Mouse (Mus musculus): ENCODE measurements around the gene Iffo1. TPM values are rescaled to one million over a fixed set of nuclear protein-coding genes. Genes with fewer than 3 reads are reported as not detected.

The Iffo1 gene
- polyA plus RNA-seq, 1 experiment from 2014 or later: 19.0 TPM

DNA sequence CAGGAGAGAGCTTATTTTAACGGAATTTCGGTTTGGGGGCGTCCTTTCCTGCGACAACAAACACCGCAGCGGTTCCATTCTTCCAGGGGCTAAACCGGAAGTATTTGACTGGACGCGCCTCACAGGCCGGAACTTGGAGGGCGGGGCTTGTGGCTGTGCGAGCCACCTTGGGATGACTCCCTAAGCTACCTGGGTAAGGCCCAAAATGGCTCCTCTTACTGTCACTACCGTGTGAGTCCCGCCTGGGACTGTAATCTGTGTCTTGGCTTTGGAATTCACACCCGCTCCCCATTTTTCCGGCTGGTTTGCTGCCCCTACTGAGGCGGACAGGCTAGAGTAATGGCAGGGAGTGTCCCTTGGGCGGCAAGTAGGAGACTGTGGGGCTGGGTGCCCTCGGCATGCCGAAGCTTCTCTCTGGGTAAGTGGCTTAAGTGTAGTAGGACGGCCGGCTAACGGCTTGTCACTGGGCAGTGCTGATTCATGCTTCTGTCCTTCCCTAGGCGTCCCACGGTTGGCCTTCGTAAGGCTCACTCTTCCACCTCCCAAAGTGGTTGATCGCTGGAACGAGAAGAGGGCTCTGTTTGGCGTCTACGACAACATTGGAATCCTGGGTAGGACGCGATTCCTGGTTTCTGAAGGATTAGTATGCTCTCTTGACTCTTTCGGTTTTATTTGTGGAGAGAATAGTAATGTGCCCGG lies 47.1 kb downstream of the Iffo1 start:
- DNase-seq (ENCODE audit: low spot score): peak; percentile 90

DNA sequence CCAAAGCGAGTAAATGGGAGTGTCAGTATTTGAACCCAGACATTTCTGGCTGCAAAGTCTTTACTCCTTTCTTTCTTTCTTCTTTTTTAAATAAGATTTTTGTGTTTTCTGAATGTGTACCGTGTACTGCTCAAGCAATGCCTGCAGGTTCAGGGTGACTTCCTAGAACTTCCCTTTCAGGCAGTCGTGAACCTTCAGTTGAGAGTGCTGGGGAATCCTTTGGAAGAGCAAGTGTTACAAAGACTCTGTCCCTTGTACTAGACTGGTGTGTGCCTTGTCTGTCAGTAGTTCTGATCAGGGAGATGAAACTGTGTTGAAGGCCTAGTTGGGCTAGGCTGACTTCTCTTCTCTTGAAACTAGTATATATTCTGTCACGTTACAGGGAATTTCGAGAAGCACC lies 47.8 kb downstream of the Iffo1 start:
- no peak for DNase-seq (ENCODE audit: low spot score)

DNA sequence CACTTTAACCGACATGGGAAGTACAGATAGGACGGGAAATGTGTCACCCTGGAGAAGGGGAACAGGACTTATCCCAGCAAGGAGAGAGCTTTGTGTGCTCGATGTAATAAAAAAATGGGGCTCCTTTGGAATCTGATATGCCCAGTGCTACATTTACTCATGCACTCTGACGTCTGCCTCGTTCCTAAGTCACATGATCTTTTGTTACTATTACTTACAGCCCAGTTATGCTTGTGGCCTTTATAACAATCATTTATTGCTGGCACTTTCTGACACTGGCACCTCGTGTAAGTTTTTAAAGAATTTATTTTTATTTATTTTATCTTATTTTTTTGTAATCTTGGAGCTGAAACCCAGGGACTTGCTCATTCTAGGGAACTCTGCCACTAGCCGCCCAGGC lies 48.3 kb downstream of the Iffo1 start:
- no peak for DNase-seq (ENCODE audit: low spot score)

DNA sequence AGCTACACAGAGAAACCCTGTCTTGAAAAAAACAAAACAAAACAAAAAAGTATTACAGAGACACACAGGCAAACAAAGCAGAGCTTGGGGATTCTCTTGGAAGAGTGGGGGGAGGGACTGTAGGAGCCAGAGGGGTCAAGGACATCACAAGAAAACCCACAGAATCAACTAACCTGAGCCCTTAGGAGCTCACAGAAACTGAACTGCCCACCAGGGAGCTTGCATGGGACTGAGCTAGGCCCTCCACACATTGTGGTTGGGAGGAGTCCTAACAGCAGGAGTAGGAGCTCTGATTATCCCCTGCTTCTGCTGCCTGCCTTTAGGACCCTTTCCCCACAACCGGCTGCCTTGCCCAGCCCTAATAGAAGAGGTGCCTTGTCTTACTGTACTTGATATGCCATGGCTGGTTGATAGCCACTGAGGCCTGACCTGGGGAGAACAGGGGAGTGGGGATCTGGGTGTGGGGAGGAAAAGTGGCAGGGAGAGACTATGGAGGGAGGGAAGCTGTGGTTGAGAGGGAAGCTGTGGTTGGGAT lies 50.6 kb downstream of the Iffo1 start:
- no peak for DNase-seq (ENCODE audit: low spot score)

DNA sequence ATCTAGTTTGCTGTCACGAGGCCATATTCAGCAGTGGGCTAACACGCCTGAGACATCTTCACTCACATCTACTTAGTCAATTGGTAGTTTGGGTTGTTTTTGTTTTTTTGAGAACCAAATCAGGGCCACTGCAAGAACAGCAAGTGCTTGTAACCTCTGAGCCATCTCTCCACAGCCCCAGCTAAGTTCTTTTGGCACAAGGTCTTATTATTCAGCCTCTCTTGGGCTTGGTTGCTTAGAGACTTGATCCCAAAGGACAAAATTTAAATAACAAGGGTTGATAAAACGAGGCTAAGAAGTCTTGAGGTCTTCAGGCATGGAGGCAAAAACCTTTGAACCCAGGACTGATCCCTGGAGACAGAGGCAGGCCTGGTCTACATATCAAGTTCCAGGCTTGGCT lies 51.3 kb downstream of the Iffo1 start:
- no peak for DNase-seq (ENCODE audit: low spot score)

DNA sequence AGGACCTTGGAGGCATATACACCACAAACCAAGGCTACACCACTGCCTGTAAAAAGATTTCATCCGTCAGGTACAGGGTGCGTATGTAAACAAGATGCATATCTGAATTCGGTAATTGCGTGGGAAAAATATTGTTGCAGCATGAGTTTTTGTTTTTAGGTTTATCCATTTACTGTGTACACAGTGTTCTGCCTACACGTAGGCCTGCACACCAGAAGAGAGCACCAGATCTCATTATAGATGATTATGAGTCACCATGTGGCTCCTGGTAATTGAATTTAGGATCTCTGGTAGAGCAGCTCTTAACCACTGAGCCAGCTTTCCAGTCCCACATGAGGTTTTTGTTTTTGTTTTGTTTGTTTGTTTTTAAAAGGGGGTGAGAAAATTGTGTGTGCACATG lies 52.1 kb downstream of the Iffo1 start:
- no peak for DNase-seq (ENCODE audit: low spot score)

DNA sequence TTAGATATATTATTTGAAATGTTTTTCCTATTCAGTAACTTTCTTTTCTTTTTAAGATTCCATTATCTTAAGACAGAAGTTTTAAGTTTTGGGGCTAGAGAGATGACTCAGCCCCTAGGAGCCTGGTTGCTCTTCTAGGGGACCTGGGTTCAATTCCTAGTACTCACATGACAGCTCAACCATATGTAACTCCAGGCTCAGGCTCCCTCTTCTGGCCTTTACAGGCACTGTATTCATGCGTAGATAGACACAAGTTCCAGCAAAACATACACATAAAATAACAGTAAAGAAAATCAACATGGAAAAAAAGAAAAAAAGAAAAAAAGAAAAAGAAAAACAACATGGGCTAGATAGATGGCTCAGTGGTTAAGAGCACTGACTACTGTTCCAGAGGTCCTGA lies 65.4 kb downstream of the Iffo1 start:
- peak; percentile 20 for DNase-seq (ENCODE audit: low spot score)

Small RNA genes within 50 kb of the gene (microRNA-seq; reads per million reads assigned to microRNA genes)
- gene Mir3098 (ENCODE audit: borderline number of aligned reads) (not detected), gene Mir7045 (ENCODE audit: borderline number of aligned reads) (not detected)

Other genes with a start within 250 kb of the Iffo1 start
- gene Lag3, start 233.5 kb upstream of the Iffo1 start, polyA plus RNA-seq (2015; fragmentation: Nextera tagmentation; extraction: Ambion mirVana): 5.5 and 6.1 TPM in 2 replicates
- gene Ptms, start 225.1 kb upstream of the Iffo1 start, polyA plus RNA-seq (2015; fragmentation: Nextera tagmentation; extraction: Ambion mirVana): 204 and 256 TPM in 2 replicates
- 267 and 277 TPM in 2 replicates for gene Mlf2, start 213.9 kb upstream of the Iffo1 start, polyA plus RNA-seq (2015; fragmentation: Nextera tagmentation; extraction: Ambion mirVana)
- 86.0 and 95.5 TPM in 2 replicates for gene Cops7a, start 179.7 kb upstream of the Iffo1 start, polyA plus RNA-seq (2015; fragmentation: Nextera tagmentation; extraction: Ambion mirVana)
- gene Pianp, start 148.5 kb upstream of the Iffo1 start, polyA plus RNA-seq (2015; fragmentation: Nextera tagmentation; extraction: Ambion mirVana): 0.50 and 0.55 TPM in 2 replicates
- gene Zfp384, start 136.1 kb upstream of the Iffo1 start, polyA plus RNA-seq (2015; fragmentation: Nextera tagmentation; extraction: Ambion mirVana): 8.8 and 9.5 TPM in 2 replicates
- gene Ing4, start 105.5 kb upstream of the Iffo1 start, polyA plus RNA-seq (2015; fragmentation: Nextera tagmentation; extraction: Ambion mirVana): 113 and 118 TPM in 2 replicates
- gene Acrbp, start 95.6 kb upstream of the Iffo1 start, polyA plus RNA-seq (2015; fragmentation: Nextera tagmentation; extraction: Ambion mirVana): 9.2 and 10.2 TPM in 2 replicates
- gene Lpar5, start 77.3 kb upstream of the Iffo1 start, polyA plus RNA-seq (2015; fragmentation: Nextera tagmentation; extraction: Ambion mirVana): 3.5 and 4.2 TPM in 2 replicates
- 70.0 and 84.9 TPM in 2 replicates for gene Chd4, start 49.3 kb upstream of the Iffo1 start, polyA plus RNA-seq (2015; fragmentation: Nextera tagmentation; extraction: Ambion mirVana)
- 53.9 and 60.7 TPM in 2 replicates for gene Nop2, start 13.3 kb upstream of the Iffo1 start, polyA plus RNA-seq (2015; fragmentation: Nextera tagmentation; extraction: Ambion mirVana)
- gene Gapdh, start 21.2 kb downstream of the Iffo1 start, polyA plus RNA-seq (2015; fragmentation: Nextera tagmentation; extraction: Ambion mirVana): 1,452 and 1,606 TPM in 2 replicates
- gene Ncapd2, start 46.5 kb downstream of the Iffo1 start, polyA plus RNA-seq (2015; fragmentation: Nextera tagmentation; extraction: Ambion mirVana): 130 and 153 TPM in 2 replicates
- 281 and 294 TPM in 2 replicates for gene Mrpl51, start 46.6 kb downstream of the Iffo1 start, polyA plus RNA-seq (2015; fragmentation: Nextera tagmentation; extraction: Ambion mirVana)
- gene Vamp1, start 70.3 kb downstream of the Iffo1 start, polyA plus RNA-seq (2015; fragmentation: Nextera tagmentation; extraction: Ambion mirVana): 61.0 and 75.3 TPM in 2 replicates
- gene Tapbpl, start 86.6 kb downstream of the Iffo1 start, polyA plus RNA-seq (2015; fragmentation: Nextera tagmentation; extraction: Ambion mirVana): 42.5 and 53.1 TPM in 2 replicates
- gene Cd27, start 91.8 kb downstream of the Iffo1 start, polyA plus RNA-seq (2015; fragmentation: Nextera tagmentation; extraction: Ambion mirVana): 175 and 252 TPM in 2 replicates
- gene Tuba3a, start 140.8 kb downstream of the Iffo1 start, polyA plus RNA-seq (2015; fragmentation: Nextera tagmentation; extraction: Ambion mirVana): 0.22 and 0.36 TPM in 2 replicates
- 29.6 and 30.9 TPM in 2 replicates for gene Ltbr, start 168.6 kb downstream of the Iffo1 start, polyA plus RNA-seq (2015; fragmentation: Nextera tagmentation; extraction: Ambion mirVana)
- gene Scnn1a, start 175.4 kb downstream of the Iffo1 start, polyA plus RNA-seq (2015; fragmentation: Nextera tagmentation; extraction: Ambion mirVana): 9.0 and 9.5 TPM in 2 replicates
- 67.3 and 67.9 TPM in 2 replicates for gene Tnfrsf1a, start 204.1 kb downstream of the Iffo1 start, polyA plus RNA-seq (2015; fragmentation: Nextera tagmentation; extraction: Ambion mirVana)
- gene Plekhg6, start 235.6 kb downstream of the Iffo1 start, polyA plus RNA-seq (2015; fragmentation: Nextera tagmentation; extraction: Ambion mirVana): 1.0 and 1.2 TPM in 2 replicates